Mouse (Mus musculus): ENCODE data around the gene Pla1a. TPM values are rescaled to one million over a fixed set of nuclear protein-coding genes. Genes with fewer than 3 reads are reported as not detected.
"Not testable (repeated sequence)": the region's sequence is repeated elsewhere in the genome, so short reads cannot be mapped to it uniquely, and the experiment has no call there.

Pla1a gene
- polyA plus RNA-seq (2015; fragmentation: Nextera tagmentation; extraction: Ambion mirVana), result 0.36 and 0.38 TPM in 2 replicates

GRCm38 (mm10) chr16:38432498-38433425 is at the start of gene Pla1a:
Pla1a (minus strand) TSS chr16:38433145.
- Histone ChIP-seq H3K4me3 (replicated peaks; ENCODE audit: low read length) (no peak within 1 kb of the TSS), H3K27ac (ENCODE audit: low read length) (no peak within 1 kb of the TSS)
- 88% methylated on average over 11 of the region's 11 CpGs for WGBS

GRCm38 (mm10) chr16:38481327-38481726 is 48.4 kb upstream of the Pla1a start:
- no peak overlapping the region for H3K27ac ChIP-seq (ENCODE audit: low read length)
- 76% methylated on average over 4 of the region's 4 CpGs for WGBS
- H3K27me3 ChIP-seq (replicated peaks; ENCODE audit: control insufficient read depth, insufficient read depth, low read length), result peaks cover 6% of the 10 kb centered on the region; the same call in 1 of the 2 replicates
- H3K4me1 ChIP-seq (replicated peaks; ENCODE audit: control insufficient read depth, insufficient read depth, low read length), result peaks cover 10% of the 10 kb centered on the region
- no peak for ATAC-seq
- no peak overlapping the region for H3K9ac ChIP-seq (replicated peaks; ENCODE audit: low read depth, low read length)
- H3K9me3 ChIP-seq (ENCODE audit: control insufficient read depth, low read length), result no peaks in the 10 kb centered on the region
- no peak overlapping the region for H3K4me2 ChIP-seq (ENCODE audit: low read length)
- no peak overlapping the region for H3K4me3 ChIP-seq (replicated peaks; ENCODE audit: low read length)
- no peaks in the 10 kb centered on the region for H3K36me3 ChIP-seq (ENCODE audit: control insufficient read depth, insufficient read depth)

More at GRCm38 (mm10) chr16:38432498-38433425, at the start of gene Pla1a:
- Histone ChIP-seq H3K27me3 (replicated peaks; ENCODE audit: control insufficient read depth, insufficient read depth, low read length) (no peaks in the 10 kb centered on the region), H3K9ac (replicated peaks; ENCODE audit: low read depth, low read length) (no peak within 1 kb of the TSS), H3K9me3 (ENCODE audit: control insufficient read depth, low read length) (no peaks in the 10 kb centered on the region), H3K36me3 (ENCODE audit: control insufficient read depth, insufficient read depth) (no peaks in the 10 kb centered on the region), H3K4me1 (replicated peaks; ENCODE audit: control insufficient read depth, insufficient read depth, low read length) (no peaks in the 10 kb centered on the region), H3K4me2 (ENCODE audit: low read length) (no peak within 1 kb of the TSS)
- no peak for ATAC-seq

GRCm38 (mm10) chr16:38478296-38478695 is 45.4 kb upstream of the Pla1a start:
- peaks cover 3% of the 10 kb centered on the region; the same call in 1 of the 2 replicates for H3K27me3 ChIP-seq (replicated peaks; ENCODE audit: control insufficient read depth, insufficient read depth, low read length)
- no peak for ATAC-seq
- peaks cover 7% of the 10 kb centered on the region for H3K4me1 ChIP-seq (replicated peaks; ENCODE audit: control insufficient read depth, insufficient read depth, low read length)
- H3K36me3 ChIP-seq (ENCODE audit: control insufficient read depth, insufficient read depth), result no peaks in the 10 kb centered on the region
- WGBS, result 94% methylated on average over 3 of the region's 3 CpGs
- H3K27ac ChIP-seq (ENCODE audit: low read length), result no peak overlapping the region
- no peak overlapping the region for H3K4me2 ChIP-seq (ENCODE audit: low read length)
- no peaks in the 10 kb centered on the region for H3K9me3 ChIP-seq (ENCODE audit: control insufficient read depth, low read length)
- H3K4me3 ChIP-seq (replicated peaks; ENCODE audit: low read length), result no peak overlapping the region
- no peak overlapping the region for H3K9ac ChIP-seq (replicated peaks; ENCODE audit: low read depth, low read length)

GRCm38 (mm10) chr16:38477241-38477608 is 44.3 kb upstream of the Pla1a start:
- not testable (repeated sequence) for H3K36me3 ChIP-seq (ENCODE audit: control insufficient read depth, insufficient read depth); ATAC-seq; H3K27ac ChIP-seq (ENCODE audit: low read length); H3K27me3 ChIP-seq (replicated peaks; ENCODE audit: control insufficient read depth, insufficient read depth, low read length); H3K9me3 ChIP-seq (ENCODE audit: control insufficient read depth, low read length); H3K4me1 ChIP-seq (replicated peaks; ENCODE audit: control insufficient read depth, insufficient read depth, low read length)
- H3K4me2 ChIP-seq (ENCODE audit: low read length), result peak overlapping the region; percentile 80
- WGBS, result 60% methylated on average over 14 of the region's 14 CpGs
- peak overlapping the region; percentile 46 for H3K4me3 ChIP-seq (replicated peaks; ENCODE audit: low read length)
- peak overlapping the region; percentile 35 for H3K9ac ChIP-seq (replicated peaks; ENCODE audit: low read depth, low read length)

GRCm38 (mm10) chr16:38476312-38477240 is 43.6 kb upstream of the Pla1a start:
- no peaks in the 10 kb centered on the region for H3K9me3 ChIP-seq (ENCODE audit: control insufficient read depth, low read length)
- H3K9ac ChIP-seq (replicated peaks; ENCODE audit: low read depth, low read length), result peak overlapping the region; percentile 54
- no peaks in the 10 kb centered on the region for H3K36me3 ChIP-seq (ENCODE audit: control insufficient read depth, insufficient read depth)
- peaks cover 7% of the 10 kb centered on the region for H3K4me1 ChIP-seq (replicated peaks; ENCODE audit: control insufficient read depth, insufficient read depth, low read length)
- peak; percentile 65 for ATAC-seq
- WGBS, result 10% methylated on average over 34 of the region's 34 CpGs
- peaks cover 2% of the 10 kb centered on the region; the same call in 1 of the 2 replicates for H3K27me3 ChIP-seq (replicated peaks; ENCODE audit: control insufficient read depth, insufficient read depth, low read length)
- H3K4me2 ChIP-seq (ENCODE audit: low read length), result peak overlapping the region; percentile 80
- peak overlapping the region; percentile 46 for H3K4me3 ChIP-seq (replicated peaks; ENCODE audit: low read length)
- no peak overlapping the region for H3K27ac ChIP-seq (ENCODE audit: low read length)

- Histone ChIP-seq H3K9me3 (ENCODE audit: control insufficient read depth, low read length) (no peaks in the 10 kb centered on the region), H3K27me3 (replicated peaks; ENCODE audit: control insufficient read depth, insufficient read depth, low read length) (no peaks in the 10 kb centered on the region), H3K4me1 (replicated peaks; ENCODE audit: control insufficient read depth, insufficient read depth, low read length) (peaks cover 7% of the 10 kb centered on the region), H3K27ac (ENCODE audit: low read length) (no peak overlapping the region), H3K36me3 (ENCODE audit: control insufficient read depth, insufficient read depth) (no peaks in the 10 kb centered on the region), H3K9ac (replicated peaks; ENCODE audit: low read depth, low read length) (no peak overlapping the region), H3K4me2 (ENCODE audit: low read length) (no peak overlapping the region), H3K4me3 (replicated peaks; ENCODE audit: low read length) (no peak overlapping the region)
- ATAC-seq, result no peak
- WGBS, result 67% methylated on average over 4 of the region's 4 CpGs
Observed at GRCm38 (mm10) chr16:38475681-38476311, 42.9 kb upstream of the Pla1a start.

- Histone ChIP-seq H3K9ac (replicated peaks; ENCODE audit: low read depth, low read length) (no peak overlapping the region), H3K27me3 (replicated peaks; ENCODE audit: control insufficient read depth, insufficient read depth, low read length) (no peaks in the 10 kb centered on the region), H3K4me3 (replicated peaks; ENCODE audit: low read length) (no peak overlapping the region), H3K27ac (ENCODE audit: low read length) (no peak overlapping the region), H3K4me1 (replicated peaks; ENCODE audit: control insufficient read depth, insufficient read depth, low read length) (peaks cover 7% of the 10 kb centered on the region), H3K9me3 (ENCODE audit: control insufficient read depth, low read length) (no peaks in the 10 kb centered on the region), H3K36me3 (ENCODE audit: control insufficient read depth, insufficient read depth) (no peaks in the 10 kb centered on the region), H3K4me2 (ENCODE audit: low read length) (no peak overlapping the region)
- ATAC-seq, result no peak
- WGBS, result 89% methylated on average over 9 of the region's 9 CpGs
Observed at GRCm38 (mm10) chr16:38474677-38475286, 41.8 kb upstream of the Pla1a start.

GRCm38 (mm10) chr16:38473661-38474060 is 40.7 kb upstream of the Pla1a start:
- no peaks in the 10 kb centered on the region for H3K9me3 ChIP-seq (ENCODE audit: control insufficient read depth, low read length)
- 96% methylated on average over 5 of the region's 5 CpGs for WGBS
- ATAC-seq, result no peak
- H3K27ac ChIP-seq (ENCODE audit: low read length), result no peak overlapping the region
- no peaks in the 10 kb centered on the region for H3K27me3 ChIP-seq (replicated peaks; ENCODE audit: control insufficient read depth, insufficient read depth, low read length)
- no peak overlapping the region for H3K4me2 ChIP-seq (ENCODE audit: low read length)
- H3K4me1 ChIP-seq (replicated peaks; ENCODE audit: control insufficient read depth, insufficient read depth, low read length), result peaks cover 7% of the 10 kb centered on the region
- H3K4me3 ChIP-seq (replicated peaks; ENCODE audit: low read length), result no peak overlapping the region
- H3K36me3 ChIP-seq (ENCODE audit: control insufficient read depth, insufficient read depth), result no peaks in the 10 kb centered on the region
- no peak overlapping the region for H3K9ac ChIP-seq (replicated peaks; ENCODE audit: low read depth, low read length)

All from forebrain, embryonic 16.5 days (tissue).